Mouse (Mus musculus) myocyte (in vitro differentiated cells): ENCODE results near the gene Sprr2e.

Experiments used
- CEBPB ChIP-seq: IDR thresholded peaks from 2 replicates; pipeline ENCODE4 v1.6.1; 2011; ENCODE audit warnings: mild to moderate bottlenecking, moderate library complexity; ENCODE audit not compliant: poor library complexity, insufficient read depth, severe bottlenecking
- E2F4 ChIP-seq: IDR thresholded peaks from one replicate; pipeline ENCODE4 v1.6.1; 2011; ENCODE audit warnings: mild to moderate bottlenecking, control low read depth, moderate library complexity; ENCODE audit not compliant: insufficient read depth
- MAX ChIP-seq: IDR thresholded peaks from one replicate; pipeline ENCODE4 v1.6.1; 2011; ENCODE audit warnings: low read depth, mild to moderate bottlenecking, control low read depth
- MYOG ChIP-seq, 3 experiments: IDR thresholded peaks; one replicate each; pipeline ENCODE4 v1.6.1; 2011; ENCODE audit warnings: control low read depth in 2 of 3, low read depth in 2 of 3, mild to moderate bottlenecking in 2 of 3; ENCODE audit not compliant: insufficient read length in 2 of 3, control insufficient read depth in 1 of 3, insufficient read depth in 1 of 3
- POLR2A ChIP-seq: IDR thresholded peaks from one replicate; pipeline ENCODE4 v1.6.1; 2011; ENCODE audit warnings: low read depth, mild to moderate bottlenecking, control low read depth, moderate library complexity; ENCODE audit not compliant: insufficient read length
- POLR2AphosphoS2 ChIP-seq: IDR thresholded peaks from one replicate; pipeline ENCODE4 v1.6.1; 2011; ENCODE audit warnings: low read depth, control low read depth; ENCODE audit not compliant: insufficient read length
- REST ChIP-seq: IDR thresholded peaks from one replicate; pipeline ENCODE4 v1.6.1; 2011; ENCODE audit warnings: mild to moderate bottlenecking, control low read depth, moderate library complexity; ENCODE audit not compliant: insufficient read depth, insufficient read length
- TCF12 ChIP-seq: IDR thresholded peaks from one replicate; pipeline ENCODE4 v1.6.1; 2011; ENCODE audit warnings: mild to moderate bottlenecking, control low read depth; ENCODE audit not compliant: poor library complexity, insufficient read depth, severe bottlenecking
- TCF3 ChIP-seq: IDR thresholded peaks from one replicate; pipeline ENCODE4 v1.6.1; 2011; ENCODE audit warnings: low read depth, control low read depth; ENCODE audit not compliant: insufficient read length
- USF1 ChIP-seq: IDR thresholded peaks from one replicate; pipeline ENCODE4 v1.6.1; 2011; ENCODE audit warnings: low read depth, mild to moderate bottlenecking, control low read depth, moderate library complexity

DNA sequence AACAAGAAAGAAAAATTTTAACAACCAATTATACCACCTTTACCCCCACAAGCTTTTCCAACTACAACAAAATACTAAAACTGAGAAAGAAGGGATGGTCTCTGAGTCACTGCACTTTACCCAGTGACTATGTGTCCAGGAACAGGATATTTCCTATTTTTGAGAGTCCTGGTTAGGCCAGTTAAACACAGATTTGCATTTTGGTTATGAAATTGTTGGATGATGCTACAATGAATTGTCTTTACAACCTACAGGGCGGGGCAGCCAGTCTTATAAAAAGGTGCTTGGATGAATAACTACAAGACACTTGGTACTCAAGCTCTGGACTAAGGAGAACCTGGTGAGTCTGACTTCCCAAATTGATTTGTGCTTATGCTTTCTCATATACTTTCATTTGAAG lies 33.4 kb downstream of the Sprr2e start, which contains the start of gene Sprr2h:
- no peak for TF ChIP-seq E2F4
- no peak for TF ChIP-seq MAX
- no peak for TF ChIP-seq USF1
- no peak for TF ChIP-seq POLR2A
- TF ChIP-seq CEBPB, result no peak
- TF ChIP-seq POLR2AphosphoS2, result no peak
- TF ChIP-seq TCF12, result no peak
- no peak for TF ChIP-seq TCF3
- TF ChIP-seq MYOG (IDR thresholded peaks at IDR 0.05; ENCODE audit: control insufficient read depth in 1 of 3, insufficient read depth in 1 of 3, insufficient read length in 2 of 3, low read depth in 2 of 3), result no peak
- no peak for TF ChIP-seq REST
